Mouse (Mus musculus) embryonic stem cell, embryonic (primary cell): ENCODE measurements around the gene Mcts1.

ENCODE experiments used
- CTCF ChIA-PET, 4 experiments: fragments of 300-600 bp in 2 of 4; fragments of 350-600 bp in 2 of 4; sonication (Branson Sonifier 250); formaldehyde crosslinking; loops; one replicate each; lab custom pipeline; 2022; ENCODE audit warnings: inconsistent platforms in 2 of 4; lab: Charles Lee
- POLR2A ChIA-PET, 4 experiments: fragments of 300-600 bp in 2 of 4; fragments of 350-600 bp in 2 of 4; sonication (Branson Sonifier 250); formaldehyde crosslinking; loops; one replicate each; lab custom pipeline; 2022; ENCODE audit warnings: antibody characterized with exemption in 4 of 4, inconsistent platforms in 1 of 4; lab: Charles Lee

Mcts1 gene

GRCm38 (mm10) chrX:38600177-38600994 is at the start of gene Mcts1:
TSS of gene Mcts1 (plus strand) at chrX:38600578.
- CTCF ChIA-PET: no interaction called here
- POLR2A ChIA-PET: interaction anchor here (0.5 to 3.7 kb wide), 29 partner anchors 8 to 145 kb away, joined by 3 to 35 read pairs (median 4); partner anchors contain the start of genes C1galt1c1 (in 3 of the 4) and Cul4b (in 3 of the 4)

- ChIA-PET POLR2A (interaction anchor here in 3 of 4 experiments (0.7 to 5.2 kb wide), 11 partner anchors 8 to 32 kb away, joined by 3 to 35 read pairs (median 4); partner anchors contain the start of gene Cul4b (in 1 of the 3)), CTCF (no interaction called here)
Measured at GRCm38 (mm10) chrX:38553255-38553654, 47.1 kb upstream of the Mcts1 start.

- CTCF ChIA-PET: interaction anchor here in 1 of 4 experiments (0.5 to 0.6 kb wide), 2 partner anchors 26 to 75 kb away, joined by 3 read pairs; no protein-coding TSS in a partner anchor
Measured at GRCm38 (mm10) chrX:38563941-38564541, 36.3 kb upstream of the Mcts1 start.

GRCm38 (mm10) chrX:38564542-38565175 is 35.7 kb upstream of the Mcts1 start:
- CTCF ChIA-PET: interaction anchor here in 1 of 4 experiments (0.5 to 0.6 kb wide), 2 partner anchors 25 to 75 kb away, joined by 3 read pairs; no protein-coding TSS in a partner anchor
- POLR2A ChIA-PET: interaction anchor here (0.5 to 8.3 kb wide), 51 partner anchors 9 to 1482 kb away, joined by 3 to 154 read pairs (median 5); partner anchors contain the start of genes Mcts1 (in 4 of the 4), C1galt1c1 (in 3 of the 4), Cul4b (in 3 of the 4) and Lamp2 (in 1 of the 4)

More at GRCm38 (mm10) chrX:38563941-38564541, 36.3 kb upstream of the Mcts1 start:
- POLR2A ChIA-PET: interaction anchor here (0.6 to 8.3 kb wide), 46 partner anchors 8 to 1482 kb away, joined by 3 to 154 read pairs (median 5); partner anchors contain the start of genes C1galt1c1 (in 3 of the 4), Cul4b (in 3 of the 4), Mcts1 (in 3 of the 4) and Lamp2 (in 1 of the 4)

- POLR2A ChIA-PET: interaction anchor here (0.5 to 8.3 kb wide), 46 partner anchors 8 to 1483 kb away, joined by 3 to 154 read pairs (median 5); partner anchors contain the start of genes Mcts1 (in 4 of the 4), C1galt1c1 (in 3 of the 4), Cul4b (in 3 of the 4) and Lamp2 (in 1 of the 4)
- CTCF ChIA-PET: no interaction called here
Measured at GRCm38 (mm10) chrX:38565176-38565542, 35.2 kb upstream of the Mcts1 start.

- ChIA-PET POLR2A (interaction anchor here (0.6 to 8.3 kb wide), 36 partner anchors 9 to 377 kb away, joined by 3 to 154 read pairs (median 6); partner anchors contain the start of genes C1galt1c1 (in 4 of the 4), Cul4b (in 3 of the 4), Mcts1 (in 3 of the 4) and Lamp2 (in 2 of the 4)), CTCF (interaction anchor here in 1 of 4 experiments (0.6 to 0.7 kb wide), 3 partner anchors 35 to 229 kb away, joined by 3 to 4 read pairs (median 3); partner anchors contain the start of gene C1galt1c1)
Measured at GRCm38 (mm10) chrX:38566521-38567205, 33.7 kb upstream of the Mcts1 start.

GRCm38 (mm10) chrX:38576078-38576477 is 24.3 kb upstream of the Mcts1 start, which contains the start of gene Cul4b:
TSS of gene Cul4b (minus strand) at chrX:38576196.
- ChIA-PET POLR2A (interaction anchor here (0.6 to 5.6 kb wide), 47 partner anchors 10 to 395 kb away, joined by 3 to 154 read pairs (median 6); partner anchors contain the start of genes C1galt1c1 (in 3 of the 4), Mcts1 (in 3 of the 4) and Lamp2 (in 1 of the 4)), CTCF (no interaction called here)

- ChIA-PET CTCF (no interaction called here), POLR2A (no interaction called here)
Measured at GRCm38 (mm10) chrX:38581140-38581539, 19.2 kb upstream of the Mcts1 start.

GRCm38 (mm10) chrX:38583261-38583660 is 17.1 kb upstream of the Mcts1 start:
- ChIA-PET CTCF (no interaction called here), POLR2A (interaction anchor here in 1 of 4 experiments (1.1 kb wide), 1 partner anchor 19 kb away, joined by 5 read pairs; no protein-coding TSS in a partner anchor)

- POLR2A ChIA-PET: interaction anchor here in 3 of 4 experiments (0.6 to 6.2 kb wide), 17 partner anchors 10 to 154 kb away, joined by 3 to 81 read pairs (median 6); partner anchors contain the start of genes Cul4b (in 3 of the 3), Mcts1 (in 3 of the 3) and C1galt1c1 (in 1 of the 3)
Measured at GRCm38 (mm10) chrX:38589827-38590226, 10.6 kb upstream of the Mcts1 start.

GRCm38 (mm10) chrX:38591749-38592148 is 8.6 kb upstream of the Mcts1 start:
- CTCF ChIA-PET: no interaction called here
- POLR2A ChIA-PET: interaction anchor here in 3 of 4 experiments (0.9 to 6.2 kb wide), 8 partner anchors 8 to 42 kb away, joined by 3 to 81 read pairs (median 9); partner anchors contain the start of genes Cul4b (in 2 of the 3), Mcts1 (in 2 of the 3) and C1galt1c1 (in 1 of the 3)

More at GRCm38 (mm10) chrX:38589827-38590226, 10.6 kb upstream of the Mcts1 start:
- CTCF ChIA-PET: interaction anchor here in 1 of 4 experiments (0.9 kb wide), 1 partner anchor 25 kb away, joined by 3 read pairs; no protein-coding TSS in a partner anchor

GRCm38 (mm10) chrX:38593180-38593889 is 7.0 kb upstream of the Mcts1 start:
- ChIA-PET POLR2A (interaction anchor here in 3 of 4 experiments (0.6 to 2.5 kb wide), 4 partner anchors 17 to 42 kb away, joined by 3 to 17 read pairs (median 8); partner anchors contain the start of genes C1galt1c1 (in 1 of the 3) and Cul4b (in 1 of the 3)), CTCF (no interaction called here)

- ChIA-PET POLR2A (interaction anchor here (0.8 to 3.7 kb wide), 25 partner anchors 9 to 146 kb away, joined by 3 to 35 read pairs (median 6); partner anchors contain the start of genes C1galt1c1 (in 3 of the 4) and Cul4b (in 3 of the 4)), CTCF (interaction anchor here in 1 of 4 experiments (0.6 kb wide), 1 partner anchor 351 kb away, joined by 4 read pairs; no protein-coding TSS in a partner anchor)
Measured at GRCm38 (mm10) chrX:38600995-38601369, 604 bp downstream of the Mcts1 start.

GRCm38 (mm10) chrX:38634801-38635637 is 34.6 kb downstream of the Mcts1 start, which contains the start of gene C1galt1c1:
TSS of gene C1galt1c1 (minus strand) at chrX:38635087.
- CTCF ChIA-PET: interaction anchor here in 2 of 4 experiments (0.6 to 1.0 kb wide), 5 partner anchors 9 to 383 kb away, joined by 3 to 4 read pairs (median 3); partner anchors contain the start of gene Lamp2 (in 1 of the 2)
- POLR2A ChIA-PET: interaction anchor here (0.5 to 5.6 kb wide), 46 partner anchors 8 to 445 kb away, joined by 3 to 62 read pairs (median 6); partner anchors contain the start of genes Cul4b (in 3 of the 4), Mcts1 (in 3 of the 4) and Lamp2 (in 2 of the 4)

GRCm38 (mm10) chrX:38635638-38635931 is 35.2 kb downstream of the Mcts1 start:
- CTCF ChIA-PET: interaction anchor here in 1 of 4 experiments (0.6 kb wide), 1 partner anchor 384 kb away, joined by 3 read pairs; no protein-coding TSS in a partner anchor
- POLR2A ChIA-PET: interaction anchor here in 3 of 4 experiments (0.6 to 5.6 kb wide), 26 partner anchors 8 to 445 kb away, joined by 3 to 62 read pairs (median 6); partner anchors contain the start of genes Cul4b (in 3 of the 3), Mcts1 (in 2 of the 3) and Lamp2 (in 1 of the 3)
